Mouse (Mus musculus) neural tube, embryonic 11.5 days (tissue): ENCODE results near the gene Duox1. TPM values are rescaled to one million over a fixed set of nuclear protein-coding genes. Genes with fewer than 3 reads are reported as not detected.
A peak's percentile ranks its signal among the peaks of the same experiment; 100 is the strongest.
"Not testable (repeated sequence)": the region's sequence is repeated elsewhere in the genome, so short reads cannot be mapped to it uniquely, and the experiment has no call there.

Experiments used
- ATAC-seq: fragments of 200-750 bp; cut with Nextera tagmentation; 2 replicates; pipeline ENCODE4 v1.8.0; 2017; ENCODE audit warnings: moderate number of reproducible peaks, mild to moderate bottlenecking, moderate TSS enrichment, moderate library complexity; ENCODE audit not compliant: insufficient read depth, low FRiP score, low TSS enrichment
- DNase-seq: peaks from one replicate; pipeline ENCODE4 v3.0.0-alpha.2; 2015; ENCODE audit warnings: low spot score
- H3K27ac ChIP-seq: fragments of 300-500 bp; sonication (generic); 2 replicates; pipeline ENCODE4 v1.5.1; 2014; ENCODE audit warnings: low read depth, mild to moderate bottlenecking, low read length
- H3K27me3 ChIP-seq: fragments of 300-500 bp; sonication (generic); 2 replicates; pipeline ENCODE4 v1.6.1; 2014; ENCODE audit warnings: mild to moderate bottlenecking, low read length, mixed read lengths; ENCODE audit not compliant: control insufficient read depth, insufficient read depth
- H3K36me3 ChIP-seq: fragments of 300-500 bp; sonication (generic); 2 replicates; pipeline ENCODE4 v1.6.1; 2014; ENCODE audit warnings: mild to moderate bottlenecking, low read length, moderate library complexity, mixed read lengths; ENCODE audit not compliant: control insufficient read depth, insufficient read depth
- H3K4me1 ChIP-seq: fragments of 300-500 bp; sonication (generic); 2 replicates; pipeline ENCODE4 v1.6.1; 2014; ENCODE audit warnings: low read length, mixed read lengths; ENCODE audit not compliant: control insufficient read depth, insufficient read depth
- H3K4me2 ChIP-seq: fragments of 300-500 bp; sonication (generic); 2 replicates; pipeline ENCODE4 v1.6.1; 2014; ENCODE audit warnings: low read depth, mild to moderate bottlenecking, moderate library complexity
- H3K4me3 ChIP-seq: fragments of 300-500 bp; sonication (generic); 2 replicates; pipeline ENCODE4 v1.5.1; 2014; ENCODE audit warnings: low read depth, low read length
- H3K9ac ChIP-seq: fragments of 300-500 bp; sonication (generic); 2 replicates; pipeline ENCODE4 v1.6.1; 2014; ENCODE audit warnings: mild to moderate bottlenecking, low read length
- H3K9me3 ChIP-seq: fragments of 300-500 bp; sonication (generic); 2 replicates; pipeline ENCODE4 v1.6.1; 2016; ENCODE audit warnings: low read length; ENCODE audit not compliant: control insufficient read depth
- WGBS: fragments of 180-500 bp; shearing (Covaris S2); extraction: QIAGEN DNeasy Blood & Tissue Kit; methylation state at CpG from one replicate; pipeline ENCODE4 v1.1.7; 2014; 5-methylcytosine and 5-hydroxymethylcytosine counted together
- polyA plus RNA-seq: library from polyadenylated mRNA; unstranded; fragments of >200 nt; fragmentation: Nextera tagmentation; extraction: Ambion mirVana; gene quantifications from 2 replicates; pipeline ENCODE4 v1.2.1, GENCODE M21; 2014

The Duox1 gene
- polyA plus RNA-seq, 1 experiment from 2014 or later = 0.11 TPM

GRCm38 (mm10) chr2:122325361-122325760, 9.9 kb downstream of the Duox1 start:
- 84% methylated on average over 2 of the region's 2 CpGs for WGBS
- Histone ChIP-seq H3K4me3 (no peak overlapping the region), H3K36me3 (no peaks in the 10 kb centered on the region), H3K27ac (no peak overlapping the region), H3K9me3 (no peaks in the 10 kb centered on the region), H3K4me1 (no peaks in the 10 kb centered on the region), H3K4me2 (no peak overlapping the region), H3K9ac (no peak overlapping the region), H3K27me3 (no peaks in the 10 kb centered on the region)
- DNase-seq (no peak), ATAC-seq (no peak)

DNA sequence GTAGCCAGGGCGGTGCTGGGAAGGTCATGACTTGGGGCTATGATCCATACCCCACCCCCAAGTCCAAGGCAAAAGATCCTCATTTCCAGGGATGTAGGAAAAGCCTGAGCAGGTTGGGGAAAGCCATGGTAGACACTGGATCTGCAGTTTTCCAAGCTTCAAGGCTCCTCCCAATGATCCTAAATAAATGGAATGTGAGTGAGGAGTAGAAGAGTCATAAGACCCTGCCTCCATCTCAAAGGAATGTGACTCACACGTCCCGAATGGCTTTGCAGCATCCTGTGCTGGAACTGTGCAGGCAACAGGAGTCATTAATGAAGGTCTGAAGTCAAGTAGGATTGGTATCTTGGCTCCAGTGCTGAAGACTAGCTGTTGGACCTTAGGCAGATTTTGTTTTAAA, 12.5 kb downstream of the Duox1 start:
- H3K4me2 ChIP-seq = no peak overlapping the region
- DNase-seq (no peak), ATAC-seq (no peak)
- H3K9ac ChIP-seq = no peak overlapping the region
- no peaks in the 10 kb centered on the region for H3K4me1 ChIP-seq
- H3K27ac ChIP-seq = no peak overlapping the region
- no peak overlapping the region for H3K4me3 ChIP-seq
- H3K27me3 ChIP-seq = no peaks in the 10 kb centered on the region
- H3K36me3 ChIP-seq = no peaks in the 10 kb centered on the region
- 85% methylated on average over 3 of the region's 3 CpGs for WGBS
- H3K9me3 ChIP-seq = no peaks in the 10 kb centered on the region

DNA sequence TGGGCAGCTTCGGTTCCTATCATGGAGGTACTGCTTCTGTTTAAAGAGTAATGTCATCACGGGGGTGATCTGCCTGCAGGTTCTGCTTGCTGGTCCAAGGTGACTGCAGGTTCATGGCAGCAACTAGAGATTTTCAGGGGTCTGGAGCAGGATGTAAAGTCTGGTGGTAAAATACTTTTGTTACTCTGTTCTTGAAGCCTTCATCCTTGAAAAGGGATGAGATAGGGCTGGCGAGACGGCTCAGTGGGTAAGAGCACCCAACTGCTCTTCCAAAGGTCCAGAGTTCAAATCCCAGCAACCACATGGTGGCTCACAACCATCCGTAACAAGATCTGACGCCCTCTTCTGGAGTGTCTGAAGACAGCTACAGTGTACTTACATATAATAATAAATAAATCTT, 14.8 kb downstream of the Duox1 start:
- not testable (repeated sequence) for H3K4me3 ChIP-seq, DNase-seq, H3K4me2 ChIP-seq, H3K27me3 ChIP-seq, H3K36me3 ChIP-seq, H3K9ac ChIP-seq, ATAC-seq, H3K27ac ChIP-seq, H3K4me1 ChIP-seq, H3K9me3 ChIP-seq
- WGBS = 90% methylated on average over 5 of the region's 6 CpGs

GRCm38 (mm10) chr2:122332222-122332621, 16.8 kb downstream of the Duox1 start:
- no peaks in the 10 kb centered on the region for H3K27me3 ChIP-seq
- no peak for DNase-seq
- H3K27ac ChIP-seq = no peak overlapping the region
- H3K4me1 ChIP-seq = no peaks in the 10 kb centered on the region
- H3K9me3 ChIP-seq = no peaks in the 10 kb centered on the region
- no peak overlapping the region for H3K9ac ChIP-seq
- no peak overlapping the region for H3K4me3 ChIP-seq
- no peak overlapping the region for H3K4me2 ChIP-seq
- no peak for ATAC-seq
- 85% methylated on average over 3 of the region's 3 CpGs for WGBS
- H3K36me3 ChIP-seq = no peaks in the 10 kb centered on the region

DNA sequence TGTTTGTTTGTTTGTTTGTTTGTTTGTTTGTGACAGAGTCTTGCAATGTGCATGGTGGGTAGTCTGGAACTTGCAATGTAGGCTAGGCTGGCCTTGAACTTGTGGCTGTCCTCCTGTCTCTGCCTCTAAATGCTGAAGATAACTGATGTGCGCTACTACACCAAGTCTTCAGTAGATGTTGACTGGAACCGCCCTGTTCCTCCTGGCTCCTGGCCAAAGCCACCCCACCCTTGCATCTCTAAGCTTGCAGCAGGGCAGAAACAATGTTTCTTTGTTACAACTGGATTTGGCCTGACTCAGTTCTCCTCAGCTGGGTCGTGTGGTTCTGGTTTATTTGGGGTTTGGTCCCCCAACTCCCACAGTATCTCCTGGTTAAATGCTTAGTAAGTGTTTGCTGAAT, 18.7 kb downstream of the Duox1 start:
- Histone ChIP-seq H3K9ac (no peak overlapping the region), H3K27me3 (no peaks in the 10 kb centered on the region), H3K4me3 (no peak overlapping the region), H3K9me3 (no peaks in the 10 kb centered on the region), H3K27ac (no peak overlapping the region), H3K36me3 (no peaks in the 10 kb centered on the region), H3K4me2 (no peak overlapping the region), H3K4me1 (no peaks in the 10 kb centered on the region)
- ATAC-seq (no peak), DNase-seq (no peak)
- WGBS = 81% methylated on average over 3 of the region's 3 CpGs

DNA sequence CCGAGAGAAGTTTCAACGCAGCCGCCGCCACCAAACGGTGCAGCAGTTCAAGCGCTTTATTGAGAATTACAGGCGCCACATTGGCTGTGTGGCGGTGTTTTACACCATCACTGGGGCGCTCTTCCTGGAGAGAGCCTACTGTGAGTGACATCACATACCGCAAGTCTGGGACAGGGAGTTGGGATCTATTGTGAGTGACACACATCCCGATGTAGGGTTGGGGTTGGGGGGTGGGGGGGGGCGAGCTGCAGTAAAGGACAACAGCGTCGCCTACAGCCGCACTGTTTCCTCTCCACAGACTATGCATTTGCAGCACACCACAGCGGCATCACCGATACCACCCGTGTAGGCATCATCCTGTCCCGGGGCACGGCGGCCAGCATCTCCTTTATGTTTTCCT, 21.8 kb downstream of the Duox1 start:
- peak overlapping the region; percentile 24 for H3K4me2 ChIP-seq
- no peaks in the 10 kb centered on the region for H3K27me3 ChIP-seq
- WGBS = 63% methylated on average over 21 of the region's 21 CpGs
- no peak for ATAC-seq
- no peaks in the 10 kb centered on the region for H3K36me3 ChIP-seq
- no peak overlapping the region for H3K4me3 ChIP-seq
- no peak overlapping the region for H3K9ac ChIP-seq
- H3K4me1 ChIP-seq = no peaks in the 10 kb centered on the region
- no peak for DNase-seq
- H3K27ac ChIP-seq = no peak overlapping the region
- H3K9me3 ChIP-seq = no peaks in the 10 kb centered on the region

DNA sequence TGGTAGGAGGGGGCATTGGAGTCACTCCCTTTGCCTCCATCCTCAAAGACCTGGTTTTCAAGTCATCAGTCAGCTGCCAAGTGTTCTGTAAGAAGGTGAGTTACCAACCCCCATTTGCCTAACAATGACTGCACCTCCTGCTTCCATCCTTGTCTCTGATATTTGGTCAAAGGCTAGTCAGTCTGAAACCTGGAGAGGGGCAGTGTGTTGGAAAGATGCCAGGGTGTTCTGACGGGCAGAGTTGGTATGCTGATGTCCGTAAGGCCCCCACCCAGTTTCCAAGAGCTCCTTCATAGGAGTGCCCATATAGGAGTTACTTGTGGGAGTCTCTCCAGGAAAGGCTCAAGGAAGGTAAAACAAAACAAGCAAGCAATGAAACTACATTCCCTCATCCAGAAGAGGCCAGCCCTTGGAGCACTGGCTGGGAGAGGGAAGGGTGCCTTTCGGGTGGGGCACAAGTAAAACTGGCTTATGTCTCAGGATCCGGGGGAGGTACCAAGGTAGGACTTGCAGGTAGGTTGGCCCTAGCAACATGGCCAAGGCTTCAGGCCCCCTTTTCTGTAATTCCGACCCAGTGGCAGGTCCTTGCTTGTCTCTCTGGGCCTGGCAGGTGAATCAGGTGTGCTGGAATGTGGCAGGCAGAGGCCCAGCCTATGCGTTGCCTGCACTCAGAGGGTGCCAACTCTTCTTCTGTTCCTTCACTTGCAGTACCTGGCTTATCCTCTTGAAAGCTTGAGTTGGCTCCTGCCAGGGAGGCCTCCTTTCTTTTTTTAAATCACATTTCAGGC, 29.8 kb downstream of the Duox1 start:
- ATAC-seq = no peak
- H3K9me3 ChIP-seq = no peaks in the 10 kb centered on the region
- no peaks in the 10 kb centered on the region for H3K27me3 ChIP-seq
- no peak overlapping the region for H3K27ac ChIP-seq
- H3K4me2 ChIP-seq = no peak overlapping the region
- peaks cover 14% of the 10 kb centered on the region for H3K4me1 ChIP-seq
- H3K4me3 ChIP-seq = no peak overlapping the region
- no peaks in the 10 kb centered on the region for H3K36me3 ChIP-seq
- no peak for DNase-seq
- no peak overlapping the region for H3K9ac ChIP-seq
- WGBS = 83% methylated on average over 6 of the region's 6 CpGs

- H3K36me3 ChIP-seq, H3K27me3 ChIP-seq, H3K27ac ChIP-seq, DNase-seq, H3K9me3 ChIP-seq, H3K4me2 ChIP-seq, H3K4me3 ChIP-seq, ATAC-seq, H3K9ac ChIP-seq: not testable (repeated sequence)
- WGBS = 90% methylated on average over 6 of the region's 6 CpGs
- H3K4me1 ChIP-seq = peaks cover 16% of the 10 kb centered on the region
Observed at GRCm38 (mm10) chr2:122346164-122346563, 30.7 kb downstream of the Duox1 start.

DNA sequence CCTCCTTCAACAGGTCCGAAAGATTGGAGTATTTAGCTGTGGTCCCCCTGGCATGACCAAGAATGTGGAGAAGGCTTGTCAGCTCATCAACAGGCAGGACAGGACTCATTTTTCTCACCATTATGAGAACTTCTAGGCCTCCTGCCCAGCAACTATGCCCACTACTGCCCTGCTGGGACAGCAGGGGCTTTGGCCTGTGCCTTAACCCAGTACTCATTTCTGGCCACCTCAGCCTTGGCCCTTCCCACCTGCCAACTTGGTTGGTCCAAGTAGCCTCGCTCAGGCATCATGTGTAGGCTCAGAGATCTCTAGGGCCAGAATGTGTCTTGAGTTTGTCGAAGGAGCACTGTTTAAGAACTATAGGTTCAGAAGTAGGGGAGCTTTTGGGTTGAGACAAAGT, 31.8 kb downstream of the Duox1 start:
- H3K4me2 ChIP-seq = no peak overlapping the region
- H3K9me3 ChIP-seq = no peaks in the 10 kb centered on the region
- H3K4me1 ChIP-seq = peaks cover 24% of the 10 kb centered on the region
- no peaks in the 10 kb centered on the region for H3K27me3 ChIP-seq
- H3K4me3 ChIP-seq = no peak overlapping the region
- 89% methylated on average over 3 of the region's 3 CpGs for WGBS
- H3K27ac ChIP-seq = no peak overlapping the region
- DNase-seq (no peak), ATAC-seq (no peak)
- no peaks in the 10 kb centered on the region for H3K36me3 ChIP-seq
- no peak overlapping the region for H3K9ac ChIP-seq
